Mouse (Mus musculus) embryonic facial prominence, embryonic 15.5 days (tissue): Measurements from ENCODE around the gene Chd1. TPM values are rescaled to one million over a fixed set of nuclear protein-coding genes. Genes with fewer than 3 reads are reported as not detected.
"Not testable (repeated sequence)": the region's sequence is repeated elsewhere in the genome, so short reads cannot be mapped to it uniquely, and the experiment has no call there.

Experiments
- ATAC-seq: fragments of 200-750 bp; cut with Nextera tagmentation; 2 replicates; pipeline ENCODE4 v1.8.0; 2017; ENCODE audit warnings: low read depth, moderate TSS enrichment; ENCODE audit not compliant: insufficient number of reproducible peaks, low FRiP score, low TSS enrichment
- H3K27ac ChIP-seq: fragments of 300-500 bp; sonication (generic); replicated peaks from 2 replicates; pipeline ENCODE4 v1.5.1; 2015; ENCODE audit warnings: mild to moderate bottlenecking, inconsistent platforms
- H3K27me3 ChIP-seq: fragments of 300-500 bp; sonication (generic); 2 replicates; pipeline ENCODE4 v1.6.1; 2015; ENCODE audit warnings: inconsistent platforms
- H3K36me3 ChIP-seq: fragments of 300-500 bp; sonication (generic); 2 replicates; pipeline ENCODE4 v1.6.1; 2015; ENCODE audit warnings: mild to moderate bottlenecking, inconsistent platforms
- H3K4me1 ChIP-seq: fragments of 300-500 bp; sonication (generic); 2 replicates; pipeline ENCODE4 v1.6.1; 2015; ENCODE audit warnings: inconsistent platforms
- H3K4me2 ChIP-seq: fragments of 300-500 bp; sonication (generic); replicated peaks from 2 replicates; pipeline ENCODE4 v1.6.1; 2015; ENCODE audit warnings: mild to moderate bottlenecking, inconsistent platforms
- H3K4me3 ChIP-seq: fragments of 300-500 bp; sonication (generic); replicated peaks from 2 replicates; pipeline ENCODE4 v1.5.1; 2015; ENCODE audit warnings: mild to moderate bottlenecking, inconsistent platforms
- H3K9ac ChIP-seq: fragments of 300-500 bp; sonication (generic); 2 replicates; pipeline ENCODE4 v1.6.1; 2015; ENCODE audit warnings: inconsistent platforms
- H3K9me3 ChIP-seq: fragments of 300-500 bp; sonication (generic); replicated peaks from 2 replicates; pipeline ENCODE4 v1.6.1; 2016; ENCODE audit warnings: inconsistent platforms
- WGBS: fragments of 180-500 bp; shearing (Covaris S2); methylation state at CpG from one replicate; pipeline ENCODE4 v1.1.7; 2015; 5-methylcytosine and 5-hydroxymethylcytosine counted together
- polyA plus RNA-seq: library from polyadenylated mRNA; unstranded; fragments of >200 nt; fragmentation: Nextera tagmentation; extraction: Ambion mirVana; gene quantifications from 2 replicates; pipeline ENCODE4 v1.2.1, GENCODE M21; 2015

Chd1 gene
- polyA plus RNA-seq, 1 experiment from 2014 or later = 27.2 TPM

- H3K4me2 ChIP-seq = no peak overlapping the region
- H3K27me3 ChIP-seq = no peaks in the 10 kb centered on the region
- no peak for ATAC-seq
- 82% methylated on average over 8 of the region's 8 CpGs for WGBS
- no peak overlapping the region for H3K27ac ChIP-seq
- H3K9ac ChIP-seq = no peak overlapping the region
- no peaks in the 10 kb centered on the region for H3K9me3 ChIP-seq
- no peaks in the 10 kb centered on the region for H3K4me1 ChIP-seq
- no peak overlapping the region for H3K4me3 ChIP-seq
- peaks cover 39% of the 10 kb centered on the region for H3K36me3 ChIP-seq
Measured at GRCm38 (mm10) chr17:15741836-15742235, 37.1 kb downstream of the Chd1 start.

GRCm38 (mm10) chr17:15742953-15743352 lies 38.2 kb downstream of the Chd1 start:
- H3K27ac ChIP-seq = no peak overlapping the region
- 93% methylated on average over 10 of the region's 10 CpGs for WGBS
- no peaks in the 10 kb centered on the region for H3K27me3 ChIP-seq
- no peak overlapping the region for H3K4me3 ChIP-seq
- H3K9me3 ChIP-seq = no peaks in the 10 kb centered on the region
- no peak for ATAC-seq
- H3K36me3 ChIP-seq = peaks cover 42% of the 10 kb centered on the region
- no peak overlapping the region for H3K9ac ChIP-seq
- no peaks in the 10 kb centered on the region for H3K4me1 ChIP-seq
- H3K4me2 ChIP-seq = no peak overlapping the region

DNA sequence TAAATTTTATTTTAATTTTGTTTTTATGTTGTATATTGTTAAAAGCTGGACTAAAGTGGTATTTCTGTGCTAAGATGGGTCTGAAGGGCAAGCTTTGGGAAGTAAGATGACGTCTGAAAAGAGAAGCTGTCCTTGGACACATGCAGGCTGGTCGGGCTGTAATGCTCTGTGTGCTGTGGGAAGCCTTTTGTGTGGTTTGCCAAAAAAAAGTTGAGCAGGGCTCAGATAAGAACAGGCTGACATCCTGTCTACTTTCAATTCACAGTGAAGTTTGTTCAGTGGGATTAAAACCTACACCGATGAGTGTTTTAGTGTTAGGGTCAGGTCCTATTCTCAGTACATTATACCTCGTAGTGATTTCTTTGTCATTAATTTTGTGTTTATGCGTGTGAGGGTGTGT lies 38.6 kb downstream of the Chd1 start:
- H3K9me3 ChIP-seq = no peaks in the 10 kb centered on the region
- H3K27me3 ChIP-seq = no peaks in the 10 kb centered on the region
- no peak overlapping the region for H3K4me2 ChIP-seq
- H3K36me3 ChIP-seq = peaks cover 45% of the 10 kb centered on the region
- H3K4me3 ChIP-seq = no peak overlapping the region
- no peaks in the 10 kb centered on the region for H3K4me1 ChIP-seq
- WGBS = 84% methylated on average over 5 of the region's 5 CpGs
- no peak overlapping the region for H3K9ac ChIP-seq
- no peak for ATAC-seq
- H3K27ac ChIP-seq = no peak overlapping the region

GRCm38 (mm10) chr17:15746696-15747095 lies 41.9 kb downstream of the Chd1 start:
- H3K9ac ChIP-seq = no peak overlapping the region
- 76% methylated on average over 11 of the region's 11 CpGs for WGBS
- H3K4me3 ChIP-seq = no peak overlapping the region
- peaks cover 56% of the 10 kb centered on the region for H3K36me3 ChIP-seq
- ATAC-seq = no peak
- no peak overlapping the region for H3K4me2 ChIP-seq
- H3K27ac ChIP-seq = no peak overlapping the region
- no peaks in the 10 kb centered on the region for H3K9me3 ChIP-seq
- H3K27me3 ChIP-seq = no peaks in the 10 kb centered on the region
- H3K4me1 ChIP-seq = no peaks in the 10 kb centered on the region

GRCm38 (mm10) chr17:15748022-15748421 lies 43.3 kb downstream of the Chd1 start:
- H3K36me3 ChIP-seq = peaks cover 62% of the 10 kb centered on the region
- 90% methylated on average over 6 of the region's 6 CpGs for WGBS

GRCm38 (mm10) chr17:15751264-15751663 lies 46.5 kb downstream of the Chd1 start:
- not testable (repeated sequence) for H3K9me3 ChIP-seq, H3K9ac ChIP-seq, H3K27me3 ChIP-seq, H3K4me1 ChIP-seq, H3K4me3 ChIP-seq, H3K4me2 ChIP-seq, H3K27ac ChIP-seq, ATAC-seq
- 93% methylated on average over 5 of the region's 5 CpGs for WGBS
- peaks cover 64% of the 10 kb centered on the region for H3K36me3 ChIP-seq

More at GRCm38 (mm10) chr17:15748022-15748421, 43.3 kb downstream of the Chd1 start:
- no peak overlapping the region for H3K27ac ChIP-seq
- ATAC-seq = no peak
- H3K9me3 ChIP-seq = no peaks in the 10 kb centered on the region
- no peak overlapping the region for H3K4me2 ChIP-seq
- H3K4me3 ChIP-seq = no peak overlapping the region
- no peaks in the 10 kb centered on the region for H3K4me1 ChIP-seq
- H3K27me3 ChIP-seq = no peaks in the 10 kb centered on the region
- no peak overlapping the region for H3K9ac ChIP-seq

- H3K9ac ChIP-seq = no peak overlapping the region
- no peaks in the 10 kb centered on the region for H3K4me1 ChIP-seq
- no peak overlapping the region for H3K4me3 ChIP-seq
- no peaks in the 10 kb centered on the region for H3K27me3 ChIP-seq
- no peaks in the 10 kb centered on the region for H3K9me3 ChIP-seq
- no peak overlapping the region for H3K4me2 ChIP-seq
- H3K36me3 ChIP-seq = peaks cover 70% of the 10 kb centered on the region
- ATAC-seq = no peak
- WGBS = 76% methylated on average over 8 of the region's 8 CpGs
- no peak overlapping the region for H3K27ac ChIP-seq
Measured at GRCm38 (mm10) chr17:15761191-15761590, 56.4 kb downstream of the Chd1 start.

DNA sequence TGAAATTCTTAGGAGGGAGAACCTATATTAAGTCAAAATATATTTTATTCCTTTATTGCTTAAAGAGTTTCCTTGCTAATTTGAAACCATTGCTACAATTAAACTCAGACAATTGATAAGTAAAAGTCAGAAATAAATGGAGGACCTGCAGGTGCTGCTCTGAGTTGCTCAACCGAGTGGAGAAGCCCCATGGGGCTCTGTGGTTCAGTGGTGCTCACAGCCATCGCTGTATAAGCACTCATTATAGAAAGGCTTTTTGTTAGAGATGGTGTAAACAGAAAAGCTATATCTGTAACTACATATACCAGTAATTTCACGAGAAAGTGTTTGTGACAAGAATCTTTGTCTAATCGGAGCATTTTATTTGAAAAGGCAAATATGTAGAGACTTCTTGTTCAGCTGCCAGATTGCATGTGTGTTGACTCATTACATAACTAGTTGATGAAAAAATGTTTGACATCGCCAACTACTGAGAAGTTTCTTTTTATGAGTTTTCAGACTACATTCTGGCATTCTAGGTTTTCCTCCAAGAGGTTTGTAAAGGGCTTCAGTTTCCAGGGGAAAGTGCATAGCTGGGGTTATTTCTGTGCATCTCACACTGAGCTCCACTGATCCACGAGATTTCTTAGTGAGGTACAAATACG lies 64.4 kb downstream of the Chd1 start:
- no peak overlapping the region for H3K27ac ChIP-seq
- ATAC-seq = no peak
- WGBS = 78% methylated on average over 7 of the region's 7 CpGs
- H3K9ac ChIP-seq = no peak overlapping the region
- H3K4me2 ChIP-seq = no peak overlapping the region
- H3K4me1 ChIP-seq = no peaks in the 10 kb centered on the region
- peaks cover 60% of the 10 kb centered on the region for H3K36me3 ChIP-seq
- no peaks in the 10 kb centered on the region for H3K27me3 ChIP-seq
- no peaks in the 10 kb centered on the region for H3K9me3 ChIP-seq
- no peak overlapping the region for H3K4me3 ChIP-seq

GRCm38 (mm10) chr17:15773956-15774355 lies 69.2 kb downstream of the Chd1 start:
- H3K4me1 ChIP-seq = no peaks in the 10 kb centered on the region
- no peak overlapping the region for H3K4me3 ChIP-seq
- H3K9me3 ChIP-seq = no peaks in the 10 kb centered on the region
- H3K27ac ChIP-seq = no peak overlapping the region
- H3K9ac ChIP-seq = no peak overlapping the region
- H3K4me2 ChIP-seq = no peak overlapping the region
- H3K36me3 ChIP-seq = peaks cover 23% of the 10 kb centered on the region
- no peak for ATAC-seq
- WGBS = 80% methylated on average over 6 of the region's 6 CpGs
- H3K27me3 ChIP-seq = no peaks in the 10 kb centered on the region

DNA sequence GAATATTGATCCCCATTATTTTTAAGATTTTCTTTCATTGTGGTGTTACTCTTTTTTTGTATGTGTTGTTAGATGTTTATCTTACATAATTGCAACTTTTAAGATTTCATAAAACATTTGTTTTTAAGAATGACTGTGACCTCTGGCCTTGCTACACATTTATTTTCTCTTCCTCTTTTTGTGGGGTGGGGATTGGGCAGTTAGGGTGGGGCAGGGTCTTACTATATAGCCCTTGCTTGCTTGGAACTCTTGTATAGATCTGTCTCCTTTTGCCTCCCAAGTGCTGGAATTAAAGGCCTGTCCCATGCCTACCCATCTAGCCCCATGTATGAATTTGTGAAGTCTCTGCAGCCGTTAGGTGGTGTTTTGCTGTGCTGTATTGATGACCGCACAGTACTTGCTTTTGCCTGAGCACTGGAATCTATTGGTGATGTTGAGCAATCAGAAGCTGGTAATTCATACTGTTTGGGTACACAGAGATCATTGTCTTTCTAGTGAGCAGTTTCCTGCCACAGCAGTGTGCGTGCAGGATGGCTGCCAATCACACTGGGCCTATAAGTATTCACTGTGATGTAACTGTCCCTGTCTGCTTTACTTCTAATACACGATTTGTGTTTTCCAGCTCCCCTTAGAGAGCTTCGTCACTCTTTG lies 69.9 kb downstream of the Chd1 start:
- Histone ChIP-seq H3K4me3 (no peak overlapping the region), H3K36me3 (peaks cover 19% of the 10 kb centered on the region), H3K27ac (no peak overlapping the region), H3K9me3 (no peaks in the 10 kb centered on the region), H3K9ac (no peak overlapping the region), H3K27me3 (no peaks in the 10 kb centered on the region), H3K4me1 (no peaks in the 10 kb centered on the region), H3K4me2 (no peak overlapping the region)
- no peak for ATAC-seq
- WGBS = 67% methylated on average over 5 of the region's 5 CpGs

DNA sequence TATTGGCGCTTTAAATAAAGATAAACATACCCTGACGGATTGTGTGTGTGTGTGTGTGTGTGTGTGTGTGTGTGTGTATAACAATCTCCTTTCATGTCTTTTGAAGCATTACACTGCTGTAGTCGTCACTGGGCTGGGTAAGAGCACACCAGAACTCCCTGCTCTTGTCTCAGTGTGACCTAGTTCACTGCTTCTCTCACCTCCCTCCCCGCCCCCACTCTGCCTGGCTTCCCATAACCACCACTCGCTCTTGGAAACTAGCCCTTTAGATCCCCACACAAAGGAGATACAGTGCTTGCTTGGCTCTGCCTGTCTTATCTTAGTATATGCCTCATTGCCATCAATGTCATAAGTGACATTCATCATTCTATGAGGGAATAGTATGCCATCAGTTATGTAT lies 71.6 kb downstream of the Chd1 start:
- H3K9ac ChIP-seq = no peak overlapping the region
- no peaks in the 10 kb centered on the region for H3K27me3 ChIP-seq
- no peaks in the 10 kb centered on the region for H3K4me1 ChIP-seq
- peaks cover 3% of the 10 kb centered on the region for H3K36me3 ChIP-seq
- H3K4me3 ChIP-seq = no peak overlapping the region
- 78% methylated on average over 5 of the region's 5 CpGs for WGBS
- H3K27ac ChIP-seq = no peak overlapping the region
- H3K9me3 ChIP-seq = no peaks in the 10 kb centered on the region
- H3K4me2 ChIP-seq = no peak overlapping the region
- no peak for ATAC-seq

- Histone ChIP-seq H3K36me3 (no peaks in the 10 kb centered on the region), H3K9ac (no peak overlapping the region), H3K27ac (no peak overlapping the region), H3K9me3 (no peaks in the 10 kb centered on the region), H3K4me1 (no peaks in the 10 kb centered on the region), H3K27me3 (no peaks in the 10 kb centered on the region), H3K4me2 (no peak overlapping the region), H3K4me3 (no peak overlapping the region)
- ATAC-seq = no peak
- 83% methylated on average over 6 of the region's 6 CpGs for WGBS
Measured at GRCm38 (mm10) chr17:15777979-15778378, 73.2 kb downstream of the Chd1 start.
